Mouse (Mus musculus): Measurements from ENCODE around the gene Hif3a. TPM values are rescaled to one million over a fixed set of nuclear protein-coding genes. Genes with fewer than 3 reads are reported as not detected.
A peak's percentile ranks its signal among the peaks of the same experiment; 100 is the strongest.

Gene Hif3a
- polyA plus RNA-seq, 1 experiment: 8.9 TPM

DNA sequence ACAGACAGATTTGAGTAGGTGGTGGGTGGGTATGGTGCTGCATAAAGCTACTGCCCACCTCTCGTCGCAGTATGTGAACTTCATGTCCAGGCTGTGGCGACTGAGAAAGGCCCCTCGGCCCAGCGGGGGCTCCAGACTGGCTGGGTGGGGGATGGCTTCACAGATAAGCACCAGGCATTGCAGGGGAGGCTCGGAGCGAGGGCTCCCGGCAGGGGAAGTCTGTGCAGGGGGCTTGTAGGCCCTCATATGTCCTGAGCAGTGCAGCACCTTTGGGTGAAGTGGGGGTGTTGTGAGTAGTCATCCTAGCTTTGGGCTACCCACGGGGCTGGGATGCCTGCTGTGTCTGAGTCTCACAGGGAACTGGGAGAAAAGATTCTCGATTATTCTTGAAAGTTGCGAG, 11.7 kb downstream of the Hif3a start:
- Histone ChIP-seq H3K27ac (ENCODE audit: control insufficient read depth, insufficient read depth, low read length) (no peak overlapping the region), H3K4me1 (replicated peaks; ENCODE audit: control insufficient read depth, insufficient read depth, low read length) (peaks cover 8% of the 10 kb centered on the region), H3K36me3 (ENCODE audit: control insufficient read depth, insufficient read depth, low read length) (no peaks in the 10 kb centered on the region), H3K4me3 (ENCODE audit: control insufficient read depth, insufficient read depth, low read length) (no peak overlapping the region), H3K27me3 (ENCODE audit: control insufficient read depth, insufficient read depth, low read length) (no peaks in the 10 kb centered on the region)
- DNase-seq: peak; percentile 15
- no peak for TF ChIP-seq POLR2A (IDR thresholded peaks at IDR 0.05; ENCODE audit: control insufficient read depth, extremely low read depth, insufficient read depth, low read length, poor library complexity)
- no peak for TF ChIP-seq CTCF (IDR thresholded peaks at IDR 0.05; ENCODE audit: borderline replicate concordance, control insufficient read depth, extremely low read depth, insufficient read depth, low read length, poor library complexity)
- 91% methylated on average over 11 of the region's 11 CpGs for WGBS

DNA sequence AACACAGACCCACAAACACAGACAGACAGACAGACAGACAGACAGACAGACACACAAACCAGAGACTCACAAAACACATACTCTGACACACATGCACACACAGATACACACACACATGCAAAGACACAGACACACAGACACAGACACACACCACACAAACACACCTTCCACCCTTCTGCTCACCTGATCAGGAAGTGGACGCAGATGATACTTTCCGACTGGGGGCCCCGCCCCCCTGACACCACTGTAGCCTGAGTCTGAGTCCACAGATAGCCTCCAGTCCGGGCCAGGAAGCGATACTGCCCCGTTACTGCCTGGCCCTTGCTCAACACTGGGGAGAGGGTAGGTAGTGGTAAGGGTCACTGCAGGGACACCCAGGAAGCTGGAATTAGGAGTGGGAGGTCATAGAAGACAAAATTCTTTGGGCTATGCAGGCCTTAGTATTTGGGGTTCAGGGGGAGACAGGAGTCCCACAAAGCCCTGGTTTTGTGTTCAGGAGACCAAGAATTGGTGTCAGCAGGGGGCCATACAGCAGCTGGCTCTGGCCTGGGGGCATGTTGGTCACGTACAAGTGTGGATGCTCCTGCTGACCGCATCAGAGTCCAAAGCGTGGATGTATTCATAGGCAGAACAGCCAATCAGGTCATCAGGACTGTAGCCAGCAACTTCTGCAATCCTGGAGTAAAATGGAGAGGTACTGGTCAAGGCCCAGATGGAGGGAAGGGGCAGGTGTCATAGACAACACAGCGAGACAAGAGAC, 13.6 kb downstream of the Hif3a start:
- Histone ChIP-seq H3K27ac (ENCODE audit: control insufficient read depth, insufficient read depth, low read length) (no peak overlapping the region), H3K27me3 (ENCODE audit: control insufficient read depth, insufficient read depth, low read length) (no peaks in the 10 kb centered on the region), H3K4me3 (ENCODE audit: control insufficient read depth, insufficient read depth, low read length) (no peak overlapping the region), H3K4me1 (replicated peaks; ENCODE audit: control insufficient read depth, insufficient read depth, low read length) (peaks cover 8% of the 10 kb centered on the region), H3K36me3 (ENCODE audit: control insufficient read depth, insufficient read depth, low read length) (no peaks in the 10 kb centered on the region)
- no peak for DNase-seq
- TF ChIP-seq POLR2A (IDR thresholded peaks at IDR 0.05; ENCODE audit: control insufficient read depth, extremely low read depth, insufficient read depth, low read length, poor library complexity) (no peak), CTCF (IDR thresholded peaks at IDR 0.05; ENCODE audit: borderline replicate concordance, control insufficient read depth, extremely low read depth, insufficient read depth, low read length, poor library complexity) (no peak)
- WGBS: 94% methylated on average over 10 of the region's 10 CpGs

DNA sequence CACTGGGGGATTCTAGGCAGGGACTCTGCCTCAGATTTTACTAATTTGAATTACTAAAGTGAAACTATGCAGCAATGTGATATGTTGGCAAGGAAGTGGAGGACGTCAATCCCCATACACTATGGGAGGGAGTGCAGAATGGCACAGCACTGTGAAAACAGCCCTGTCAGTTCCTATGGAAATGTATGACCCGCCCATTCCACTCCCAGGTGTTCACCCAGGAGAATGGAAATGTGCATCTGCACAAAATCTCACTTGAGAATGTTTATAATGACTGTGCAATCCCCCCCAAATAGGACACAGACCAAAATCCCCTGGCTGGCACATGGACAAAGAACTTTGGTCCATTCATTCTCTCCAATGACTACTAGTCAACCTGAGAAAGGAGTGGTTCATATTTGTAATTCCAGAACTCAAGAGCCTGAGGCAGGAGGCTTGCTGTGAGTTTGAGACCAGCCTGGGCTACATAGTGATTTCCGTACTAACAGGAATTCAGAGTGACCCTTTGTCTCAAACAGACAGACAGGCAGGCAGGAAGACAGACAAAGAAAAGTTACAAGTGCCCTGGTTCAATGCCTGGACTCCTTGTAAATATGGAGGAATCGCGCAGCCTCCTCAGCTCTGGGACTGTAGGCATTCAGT, 15.1 kb downstream of the Hif3a start:
- no peaks in the 10 kb centered on the region for H3K27me3 ChIP-seq (ENCODE audit: control insufficient read depth, insufficient read depth, low read length)
- peaks cover 8% of the 10 kb centered on the region for H3K4me1 ChIP-seq (replicated peaks; ENCODE audit: control insufficient read depth, insufficient read depth, low read length)
- no peaks in the 10 kb centered on the region for H3K36me3 ChIP-seq (ENCODE audit: control insufficient read depth, insufficient read depth, low read length)
- WGBS: 97% methylated on average over 5 of the region's 5 CpGs
- no peak for TF ChIP-seq CTCF (IDR thresholded peaks at IDR 0.05; ENCODE audit: borderline replicate concordance, control insufficient read depth, extremely low read depth, insufficient read depth, low read length, poor library complexity)
- no peak for TF ChIP-seq POLR2A (IDR thresholded peaks at IDR 0.05; ENCODE audit: control insufficient read depth, extremely low read depth, insufficient read depth, low read length, poor library complexity)
- no peak overlapping the region for H3K27ac ChIP-seq (ENCODE audit: control insufficient read depth, insufficient read depth, low read length)
- no peak overlapping the region for H3K4me3 ChIP-seq (ENCODE audit: control insufficient read depth, insufficient read depth, low read length)
- no peak for DNase-seq

DNA sequence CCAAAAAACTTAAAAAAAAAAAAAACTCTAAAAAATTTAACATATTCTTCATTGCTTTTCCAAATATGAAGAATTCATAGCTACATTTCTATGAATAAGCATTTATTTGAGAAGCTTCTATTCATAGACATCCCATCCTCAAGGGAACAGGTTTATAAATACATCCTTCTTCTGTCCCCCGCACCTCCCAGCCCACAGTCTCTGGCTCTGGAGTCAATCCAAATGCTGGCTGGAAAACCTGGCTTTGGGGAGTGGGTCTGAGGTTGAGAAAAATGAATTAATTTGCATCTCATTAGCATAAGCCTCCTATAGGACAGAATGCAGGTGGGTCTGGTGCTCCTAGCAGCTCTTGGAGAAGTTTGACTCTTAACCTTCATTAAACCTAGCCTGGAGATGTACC, 16.5 kb downstream of the Hif3a start:
- Histone ChIP-seq H3K27ac (ENCODE audit: control insufficient read depth, insufficient read depth, low read length) (no peak overlapping the region), H3K36me3 (ENCODE audit: control insufficient read depth, insufficient read depth, low read length) (no peaks in the 10 kb centered on the region), H3K27me3 (ENCODE audit: control insufficient read depth, insufficient read depth, low read length) (no peaks in the 10 kb centered on the region), H3K4me1 (replicated peaks; ENCODE audit: control insufficient read depth, insufficient read depth, low read length) (0 out of 2 replicates have a peak, but pooled peaks cover 2% of the 10 kb centered on the region), H3K4me3 (ENCODE audit: control insufficient read depth, insufficient read depth, low read length) (no peak overlapping the region)
- WGBS: 98% methylated on average over 1 of the region's 1 CpGs
- TF ChIP-seq CTCF (IDR thresholded peaks at IDR 0.05; ENCODE audit: borderline replicate concordance, control insufficient read depth, extremely low read depth, insufficient read depth, low read length, poor library complexity): no peak
- TF ChIP-seq POLR2A (IDR thresholded peaks at IDR 0.05; ENCODE audit: control insufficient read depth, extremely low read depth, insufficient read depth, low read length, poor library complexity): no peak
- DNase-seq: no peak

DNA sequence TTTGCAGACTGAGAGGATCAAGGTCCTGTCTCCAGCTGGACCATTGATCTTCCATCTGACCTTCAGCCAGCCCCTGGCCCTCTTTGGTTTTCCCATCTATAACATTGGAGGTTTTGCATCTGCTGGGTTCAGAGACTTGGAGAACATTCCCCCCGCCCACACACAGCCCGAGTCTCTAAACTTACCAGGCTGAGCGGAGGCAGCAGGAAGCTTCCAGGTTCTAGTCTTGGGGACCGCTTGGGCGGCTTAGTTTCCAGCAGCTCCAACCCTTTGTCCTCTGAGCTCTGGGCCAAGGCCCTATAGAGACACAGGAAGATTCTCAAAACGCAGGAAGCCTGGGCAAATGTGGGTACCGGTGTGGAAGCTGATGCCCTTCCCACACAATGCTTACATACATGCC, 22.9 kb downstream of the Hif3a start:
- Histone ChIP-seq H3K27me3 (ENCODE audit: control insufficient read depth, insufficient read depth, low read length) (no peaks in the 10 kb centered on the region), H3K36me3 (ENCODE audit: control insufficient read depth, insufficient read depth, low read length) (no peaks in the 10 kb centered on the region), H3K27ac (ENCODE audit: control insufficient read depth, insufficient read depth, low read length) (no peak overlapping the region), H3K4me1 (replicated peaks; ENCODE audit: control insufficient read depth, insufficient read depth, low read length) (no peaks in the 10 kb centered on the region), H3K4me3 (ENCODE audit: control insufficient read depth, insufficient read depth, low read length) (no peak overlapping the region)
- 91% methylated on average over 7 of the region's 7 CpGs for whole genome bisulfite sequencing
- DNase-seq: no peak
- no peak for TF ChIP-seq POLR2A (IDR thresholded peaks at IDR 0.05; ENCODE audit: control insufficient read depth, extremely low read depth, insufficient read depth, low read length, poor library complexity)
- TF ChIP-seq CTCF (IDR thresholded peaks at IDR 0.05; ENCODE audit: borderline replicate concordance, control insufficient read depth, extremely low read depth, insufficient read depth, low read length, poor library complexity): no peak

DNA sequence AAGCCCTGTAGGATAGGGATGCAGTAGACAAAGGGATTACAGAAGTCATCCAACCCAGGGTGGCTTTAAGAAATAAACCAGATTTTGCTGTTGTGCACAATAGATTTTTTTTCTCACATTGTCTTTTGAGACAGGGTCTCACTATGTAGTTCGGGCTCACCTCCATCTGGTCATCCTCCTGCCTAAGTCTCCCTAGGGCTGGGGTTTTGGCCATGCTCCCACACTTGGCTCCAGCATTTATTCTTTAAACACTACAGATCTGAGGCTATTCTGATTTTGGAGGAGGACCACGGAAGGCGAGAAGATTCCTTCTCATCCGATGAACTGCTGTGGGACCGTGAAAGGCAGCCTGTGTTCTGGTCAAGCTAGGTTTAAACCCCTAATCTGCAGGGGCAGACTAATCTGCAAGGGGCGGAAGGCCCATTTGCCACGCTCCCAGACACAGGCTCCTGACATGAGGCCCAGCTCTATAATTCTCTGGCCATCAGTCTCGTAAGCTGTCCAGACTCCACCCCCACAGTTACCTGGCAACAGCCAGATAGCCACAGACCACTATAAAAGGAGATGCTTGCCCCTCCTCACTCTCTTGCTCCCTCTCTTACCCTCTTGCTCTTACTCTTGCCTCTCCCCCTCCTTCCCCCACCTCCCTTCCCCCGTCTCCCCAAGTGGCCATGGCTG, 24.1 kb downstream of the Hif3a start:
- WGBS: 97% methylated on average over 9 of the region's 9 CpGs
- DNase-seq: no peak
- H3K27me3 ChIP-seq (ENCODE audit: control insufficient read depth, insufficient read depth, low read length): no peaks in the 10 kb centered on the region
- H3K36me3 ChIP-seq (ENCODE audit: control insufficient read depth, insufficient read depth, low read length): no peaks in the 10 kb centered on the region
- H3K4me3 ChIP-seq (ENCODE audit: control insufficient read depth, insufficient read depth, low read length): no peak overlapping the region
- H3K4me1 ChIP-seq (replicated peaks; ENCODE audit: control insufficient read depth, insufficient read depth, low read length): no peaks in the 10 kb centered on the region
- no peak overlapping the region for H3K27ac ChIP-seq (ENCODE audit: control insufficient read depth, insufficient read depth, low read length)
- no peak for TF ChIP-seq POLR2A (IDR thresholded peaks at IDR 0.05; ENCODE audit: control insufficient read depth, extremely low read depth, insufficient read depth, low read length, poor library complexity)
- TF ChIP-seq CTCF (IDR thresholded peaks at IDR 0.05; ENCODE audit: borderline replicate concordance, control insufficient read depth, extremely low read depth, insufficient read depth, low read length, poor library complexity): no peak
